Mouse (Mus musculus): ENCODE data around the gene Llph. TPM values are rescaled to one million over a fixed set of nuclear protein-coding genes. Genes with fewer than 3 reads are reported as not detected.

Gene Llph
- 53.6 and 71.9 TPM in 2 replicates for total RNA-seq (2012; rRNA removed)

- H3K36me3 ChIP-seq (ENCODE audit: control insufficient read depth, insufficient read depth, low read length, poor library complexity, severe bottlenecking), result peaks cover 23% of the 10 kb centered on the region
- no peaks in the 10 kb centered on the region for H3K9me3 ChIP-seq (ENCODE audit: control insufficient read depth, insufficient read depth, low read depth, low read length)
- H3K4me1 ChIP-seq (ENCODE audit: control insufficient read depth in 2 of 2, insufficient read depth in 2 of 2, low read length in 2 of 2, poor library complexity in 1 of 2), result peaks cover 0 to 2% of the 10 kb centered on the region in 2 experiments; a peak in 1 of 4 replicates
- H3K27ac ChIP-seq (ENCODE audit: insufficient read depth, low read depth, low read length, poor library complexity, severe bottlenecking), result 0 out of 2 replicates have a peak within 1 kb of the TSS, but pooled peaks have one; percentile 2
- peak within 1 kb of the TSS; percentile 92 to 97 for H3K4me3 ChIP-seq (ENCODE audit: insufficient read depth in 1 of 2, low read depth in 1 of 2, low read length in 2 of 2, poor library complexity in 1 of 2, severe bottlenecking in 1 of 2)
- TF ChIP-seq ZC3H11A (IDR thresholded peaks at IDR 0.05; ENCODE audit: borderline replicate concordance, low read depth, low read length), result no peak
- no peak for TF ChIP-seq ZNF384 (IDR thresholded peaks at IDR 0.05; ENCODE audit: low read depth, low read length)
- TF ChIP-seq HCFC1 (IDR thresholded peaks at IDR 0.05; ENCODE audit: borderline replicate concordance, insufficient read depth, low read length), result 0 out of 2 replicates have a peak, but pooled peaks have one; percentile 30
- peak; percentile 83 for DNase-seq (ENCODE audit: low read depth, low spot score)
- in situ Hi-C loops (cut with MboI; ENCODE audit: low sequenced_read_pairs in 2 of 2, unreplicated experiment in 2 of 2), result no loop called here
- peak within 1 kb of the TSS; percentile 88 for H3K9ac ChIP-seq (ENCODE audit: insufficient read depth, low read depth, low read length, poor library complexity, severe bottlenecking)
These were observed at the start of gene Llph for GRCm38 (mm10) chr10:120226871-120227661. Gene Llph (plus strand): TSS chr10:120227070.

DNA sequence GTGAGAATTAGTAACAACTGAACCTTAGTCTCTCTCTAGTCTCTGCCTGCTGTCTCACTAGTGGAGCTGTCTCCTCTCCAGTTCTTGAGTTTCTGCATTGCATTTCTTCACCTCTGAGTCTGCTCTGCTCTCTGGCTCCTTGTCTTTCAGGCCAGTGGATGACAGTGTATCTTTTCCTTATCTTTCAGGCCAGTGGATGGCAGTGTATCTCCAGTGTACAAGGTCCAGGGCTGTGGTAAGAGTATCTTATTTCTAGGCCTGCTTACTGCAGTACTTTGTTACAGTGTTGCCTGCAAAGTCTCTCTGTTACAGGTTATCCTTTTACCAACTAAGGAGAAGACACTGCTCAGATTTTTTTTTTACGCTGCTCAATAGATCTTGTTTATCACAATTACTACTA lies 44.0 kb upstream of the Llph start:
- H3K9me3 ChIP-seq (ENCODE audit: control insufficient read depth, insufficient read depth, low read depth, low read length), result no peaks in the 10 kb centered on the region
- DNase-seq (ENCODE audit: low read depth, low spot score), result no peak
- TF ChIP-seq MAFK (IDR thresholded peaks at IDR 0.05; ENCODE audit: insufficient read depth, low read depth, low read length) (no peak), ZNF384 (IDR thresholded peaks at IDR 0.05; ENCODE audit: low read depth, low read length) (no peak)
- H3K4me3 ChIP-seq (ENCODE audit: insufficient read depth in 1 of 2, low read depth in 1 of 2, low read length in 2 of 2, poor library complexity in 1 of 2, severe bottlenecking in 1 of 2), result no peak overlapping the region
- H3K9ac ChIP-seq (ENCODE audit: insufficient read depth, low read depth, low read length, poor library complexity, severe bottlenecking), result no peak overlapping the region
- no peak overlapping the region for H3K27ac ChIP-seq (ENCODE audit: insufficient read depth, low read depth, low read length, poor library complexity, severe bottlenecking)
- H3K36me3 ChIP-seq (ENCODE audit: control insufficient read depth, insufficient read depth, low read length, poor library complexity, severe bottlenecking), result no peaks in the 10 kb centered on the region
- no peaks in the 10 kb centered on the region for H3K4me1 ChIP-seq (ENCODE audit: control insufficient read depth in 2 of 2, insufficient read depth in 2 of 2, low read length in 2 of 2, poor library complexity in 1 of 2)
- in situ Hi-C loops (cut with MboI; ENCODE audit: low sequenced_read_pairs in 2 of 2, unreplicated experiment in 2 of 2), result no loop called here

- DNase-seq (ENCODE audit: low read depth, low spot score), result no peak
- TF ChIP-seq ZC3H11A (IDR thresholded peaks at IDR 0.05; ENCODE audit: borderline replicate concordance, low read depth, low read length) (no peak), HCFC1 (IDR thresholded peaks at IDR 0.05; ENCODE audit: borderline replicate concordance, insufficient read depth, low read length) (no peak), CHD2 (IDR thresholded peaks at IDR 0.05; ENCODE audit: low read depth, low read length) (no peak), MAFK (IDR thresholded peaks at IDR 0.05; ENCODE audit: insufficient read depth, low read depth, low read length) (no peak), ZNF384 (IDR thresholded peaks at IDR 0.05; ENCODE audit: low read depth, low read length) (no peak)
- no peaks in the 10 kb centered on the region for H3K36me3 ChIP-seq (ENCODE audit: control insufficient read depth, insufficient read depth, low read length, poor library complexity, severe bottlenecking)
- no peaks in the 10 kb centered on the region for H3K4me1 ChIP-seq (ENCODE audit: control insufficient read depth in 2 of 2, insufficient read depth in 2 of 2, low read length in 2 of 2, poor library complexity in 1 of 2)
- H3K27ac ChIP-seq (ENCODE audit: insufficient read depth, low read depth, low read length, poor library complexity, severe bottlenecking), result no peak overlapping the region
- H3K9me3 ChIP-seq (ENCODE audit: control insufficient read depth, insufficient read depth, low read depth, low read length), result no peaks in the 10 kb centered on the region
- in situ Hi-C loops (cut with MboI; ENCODE audit: low sequenced_read_pairs in 2 of 2, unreplicated experiment in 2 of 2), result no loop called here
- H3K9ac ChIP-seq (ENCODE audit: insufficient read depth, low read depth, low read length, poor library complexity, severe bottlenecking), result no peak overlapping the region
- H3K4me3 ChIP-seq (ENCODE audit: insufficient read depth in 1 of 2, low read depth in 1 of 2, low read length in 2 of 2, poor library complexity in 1 of 2, severe bottlenecking in 1 of 2), result no peak overlapping the region
These were observed 43.5 kb upstream of the Llph start for GRCm38 (mm10) chr10:120183342-120183741.

GRCm38 (mm10) chr10:120188513-120188912 lies 38.4 kb upstream of the Llph start:
- Histone ChIP-seq H3K9ac (ENCODE audit: insufficient read depth, low read depth, low read length, poor library complexity, severe bottlenecking) (no peak overlapping the region), H3K9me3 (ENCODE audit: control insufficient read depth, insufficient read depth, low read depth, low read length) (no peaks in the 10 kb centered on the region), H3K36me3 (ENCODE audit: control insufficient read depth, insufficient read depth, low read length, poor library complexity, severe bottlenecking) (no peaks in the 10 kb centered on the region), H3K4me1 (ENCODE audit: control insufficient read depth in 2 of 2, insufficient read depth in 2 of 2, low read length in 2 of 2, poor library complexity in 1 of 2) (no peaks in the 10 kb centered on the region), H3K4me3 (ENCODE audit: insufficient read depth in 1 of 2, low read depth in 1 of 2, low read length in 2 of 2, poor library complexity in 1 of 2, severe bottlenecking in 1 of 2) (no peak overlapping the region), H3K27ac (ENCODE audit: insufficient read depth, low read depth, low read length, poor library complexity, severe bottlenecking) (no peak overlapping the region)
- no peak for TF ChIP-seq HCFC1 (IDR thresholded peaks at IDR 0.05; ENCODE audit: borderline replicate concordance, insufficient read depth, low read length)
- no peak for TF ChIP-seq ZNF384 (IDR thresholded peaks at IDR 0.05; ENCODE audit: low read depth, low read length)
- TF ChIP-seq MAFK (IDR thresholded peaks at IDR 0.05; ENCODE audit: insufficient read depth, low read depth, low read length), result no peak
- TF ChIP-seq CHD2 (IDR thresholded peaks at IDR 0.05; ENCODE audit: low read depth, low read length), result no peak
- no peak for TF ChIP-seq ZC3H11A (IDR thresholded peaks at IDR 0.05; ENCODE audit: borderline replicate concordance, low read depth, low read length)
- in situ Hi-C loops (cut with MboI; ENCODE audit: low sequenced_read_pairs in 2 of 2, unreplicated experiment in 2 of 2), result no loop called here
- DNase-seq (ENCODE audit: low read depth, low spot score), result no peak

Measured in ES-E14 (cell line).